Mouse (Mus musculus): Measurements from ENCODE around the gene Slco4a1. TPM values are rescaled to one million over a fixed set of nuclear protein-coding genes. Genes with fewer than 3 reads are reported as not detected.

Slco4a1 gene
- total RNA-seq, 2 experiments from 2014 or later: 0.94 to 2.0 TPM

GRCm38 (mm10) chr2:180501217-180501967 lies 45.3 kb downstream of the Slco4a1 start:
- DNase-seq (ENCODE audit: low spot score in 2 of 2): no peak

GRCm38 (mm10) chr2:180506281-180506680 lies 50.2 kb downstream of the Slco4a1 start:
- no peak for DNase-seq (ENCODE audit: low spot score in 2 of 2)

GRCm38 (mm10) chr2:180508455-180509115 lies 52.5 kb downstream of the Slco4a1 start:
- no peak for DNase-seq (ENCODE audit: low spot score in 2 of 2)

- no peak for DNase-seq (ENCODE audit: low spot score in 2 of 2)
Measured at GRCm38 (mm10) chr2:180510867-180511266, 54.8 kb downstream of the Slco4a1 start.

GRCm38 (mm10) chr2:180511875-180512661 lies 56.0 kb downstream of the Slco4a1 start:
- no peak for DNase-seq (ENCODE audit: low spot score in 2 of 2)

- no peak for DNase-seq (ENCODE audit: low spot score in 2 of 2)
Measured at GRCm38 (mm10) chr2:180513019-180513418, 57.0 kb downstream of the Slco4a1 start.

- DNase-seq (ENCODE audit: low spot score in 2 of 2): no peak
Measured at GRCm38 (mm10) chr2:180513835-180514234, 57.8 kb downstream of the Slco4a1 start.

- DNase-seq (ENCODE audit: low spot score in 2 of 2): no peak
Measured at GRCm38 (mm10) chr2:180521437-180522221, 65.6 kb downstream of the Slco4a1 start.

GRCm38 (mm10) chr2:180522825-180523224 lies 66.8 kb downstream of the Slco4a1 start:
- DNase-seq (ENCODE audit: low spot score in 2 of 2): no peak

Other genes starting within 250 kb of the Slco4a1 start
- gene Lama5, start 230.4 kb upstream of the Slco4a1 start, total RNA-seq (2021): 10 to 100 TPM in 1 of 2 experiments, 1 to 10 TPM in 1; 7.3 to 10.7 TPM
- gene Rps21, start 198.9 kb upstream of the Slco4a1 start, total RNA-seq (2021): 100 to 1,000 TPM; 571 to 582 TPM
- 10 to 100 TPM; 40.2 to 43.6 TPM for gene Cables2, start 182.7 kb upstream of the Slco4a1 start, total RNA-seq (2021)
- gene Rbbp8nl, start 166.4 kb upstream of the Slco4a1 start, total RNA-seq (2021): not detected
- gene Gata5, start 121.5 kb upstream of the Slco4a1 start, total RNA-seq (2021): not detected
- 1 to 10 TPM; 7.3 to 7.9 TPM for gene Ntsr1, start 43.7 kb downstream of the Slco4a1 start, total RNA-seq (2021)
- gene Mrgbp, start 125.1 kb downstream of the Slco4a1 start, total RNA-seq (2021): 10 to 100 TPM; 19.9 to 21.1 TPM
- 10 to 100 TPM; 63.3 to 65.1 TPM for gene Ogfr, start 133.0 kb downstream of the Slco4a1 start, total RNA-seq (2021)
- 10 to 100 TPM; 33.3 to 56.0 TPM for gene Col9a3, start 141.5 kb downstream of the Slco4a1 start, total RNA-seq (2021)
- 1 to 10 TPM; 1.2 to 2.0 TPM for gene Tcfl5, start 186.5 kb downstream of the Slco4a1 start, total RNA-seq (2021)